Mouse (Mus musculus) neural tube, embryonic 11.5 days (tissue): ENCODE results near the gene Tmem94. TPM values are rescaled to one million over a fixed set of nuclear protein-coding genes. Genes with fewer than 3 reads are reported as not detected.

Source experiments
- ATAC-seq: fragments of 200-750 bp; cut with Nextera tagmentation; 2 replicates; pipeline ENCODE4 v1.8.0; 2017; ENCODE audit warnings: moderate number of reproducible peaks, mild to moderate bottlenecking, moderate TSS enrichment, moderate library complexity; ENCODE audit not compliant: insufficient read depth, low FRiP score, low TSS enrichment
- DNase-seq: peaks from one replicate; pipeline ENCODE4 v3.0.0-alpha.2; 2015; ENCODE audit warnings: low spot score
- H3K27ac ChIP-seq: fragments of 300-500 bp; sonication (generic); 2 replicates; pipeline ENCODE4 v1.5.1; 2014; ENCODE audit warnings: low read depth, mild to moderate bottlenecking, low read length
- H3K27me3 ChIP-seq: fragments of 300-500 bp; sonication (generic); 2 replicates; pipeline ENCODE4 v1.6.1; 2014; ENCODE audit warnings: mild to moderate bottlenecking, low read length, mixed read lengths; ENCODE audit not compliant: control insufficient read depth, insufficient read depth
- H3K36me3 ChIP-seq: fragments of 300-500 bp; sonication (generic); 2 replicates; pipeline ENCODE4 v1.6.1; 2014; ENCODE audit warnings: mild to moderate bottlenecking, low read length, moderate library complexity, mixed read lengths; ENCODE audit not compliant: control insufficient read depth, insufficient read depth
- H3K4me1 ChIP-seq: fragments of 300-500 bp; sonication (generic); 2 replicates; pipeline ENCODE4 v1.6.1; 2014; ENCODE audit warnings: low read length, mixed read lengths; ENCODE audit not compliant: control insufficient read depth, insufficient read depth
- H3K4me2 ChIP-seq: fragments of 300-500 bp; sonication (generic); 2 replicates; pipeline ENCODE4 v1.6.1; 2014; ENCODE audit warnings: low read depth, mild to moderate bottlenecking, moderate library complexity
- H3K4me3 ChIP-seq: fragments of 300-500 bp; sonication (generic); 2 replicates; pipeline ENCODE4 v1.5.1; 2014; ENCODE audit warnings: low read depth, low read length
- H3K9ac ChIP-seq: fragments of 300-500 bp; sonication (generic); 2 replicates; pipeline ENCODE4 v1.6.1; 2014; ENCODE audit warnings: mild to moderate bottlenecking, low read length
- H3K9me3 ChIP-seq: fragments of 300-500 bp; sonication (generic); 2 replicates; pipeline ENCODE4 v1.6.1; 2016; ENCODE audit warnings: low read length; ENCODE audit not compliant: control insufficient read depth
- WGBS: fragments of 180-500 bp; shearing (Covaris S2); extraction: QIAGEN DNeasy Blood & Tissue Kit; methylation state at CpG from one replicate; pipeline ENCODE4 v1.1.7; 2014; 5-methylcytosine and 5-hydroxymethylcytosine counted together
- polyA plus RNA-seq: library from polyadenylated mRNA; unstranded; fragments of >200 nt; fragmentation: Nextera tagmentation; extraction: Ambion mirVana; gene quantifications from 2 replicates; pipeline ENCODE4 v1.2.1, GENCODE M21; 2014

Tmem94 gene
- polyA plus RNA-seq, 1 experiment from 2014 or later: 18.6 TPM

DNA sequence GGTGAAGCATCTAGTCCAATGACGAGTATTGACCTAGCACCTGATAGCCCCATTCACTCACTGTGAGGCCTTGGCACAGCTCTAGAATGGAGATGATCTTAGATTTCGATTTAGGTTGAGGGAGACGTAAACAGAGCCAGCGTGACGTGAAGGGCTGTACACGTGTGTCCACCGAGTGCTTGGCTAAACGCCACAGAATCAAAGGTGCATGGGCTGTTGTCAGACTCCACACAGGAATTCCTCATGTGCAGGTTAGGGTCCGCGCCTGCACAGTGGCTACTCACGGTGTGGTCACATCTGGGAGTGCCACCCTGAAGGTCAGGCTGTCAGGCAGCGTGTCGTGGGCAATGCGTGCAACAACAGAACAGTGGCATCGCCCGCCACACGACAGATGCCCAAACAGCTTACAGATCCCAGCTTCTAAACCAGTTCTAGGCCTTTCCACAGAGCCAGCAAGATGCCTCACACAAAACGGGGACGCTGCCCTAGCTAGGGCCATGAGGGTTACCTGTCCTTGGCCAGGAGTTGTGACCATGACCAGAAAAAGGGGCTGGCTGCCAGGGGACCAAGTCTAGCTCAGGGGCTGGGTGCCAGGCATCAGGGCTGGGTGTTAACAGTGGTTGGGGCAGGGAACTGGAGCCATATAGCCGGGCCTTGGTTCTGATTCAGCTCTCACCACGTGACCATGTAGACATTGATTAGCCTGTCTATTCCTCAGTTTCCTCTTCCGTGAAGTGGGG, 72.5 kb downstream of the Tmem94 start:
- Histone ChIP-seq H3K4me2 (no peak overlapping the region), H3K4me3 (no peak overlapping the region), H3K9ac (no peak overlapping the region), H3K27ac (no peak overlapping the region), H3K4me1 (peaks cover 20% of the 10 kb centered on the region), H3K27me3 (no peaks in the 10 kb centered on the region), H3K36me3 (no peaks in the 10 kb centered on the region), H3K9me3 (no peaks in the 10 kb centered on the region)
- 95% methylated on average over 22 of the region's 22 CpGs for WGBS
- DNase-seq (no peak), ATAC-seq (no peak)

DNA sequence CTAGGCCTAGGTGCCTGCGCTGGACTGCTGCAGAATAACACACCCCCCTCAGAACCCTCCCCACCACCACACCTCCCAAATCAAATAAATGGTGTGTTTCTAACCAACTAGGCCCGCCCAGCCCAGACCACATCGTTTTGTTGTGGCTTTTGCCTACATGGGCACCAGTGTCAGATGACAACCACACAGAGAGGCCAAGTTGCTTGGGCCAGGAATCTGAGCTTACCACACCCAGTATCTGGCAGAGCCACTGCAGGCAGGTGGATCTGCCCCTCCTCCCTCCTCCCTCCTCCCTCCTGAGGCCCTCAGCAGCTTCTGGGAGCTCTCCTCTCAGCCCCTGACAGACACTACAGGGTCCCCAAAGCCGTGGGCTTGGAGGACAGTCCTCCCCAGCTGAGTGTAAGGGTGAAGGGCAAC, 73.7 kb downstream of the Tmem94 start:
- peaks cover 10% of the 10 kb centered on the region; the same call in 1 of the 2 replicates for H3K4me1 ChIP-seq

DNA sequence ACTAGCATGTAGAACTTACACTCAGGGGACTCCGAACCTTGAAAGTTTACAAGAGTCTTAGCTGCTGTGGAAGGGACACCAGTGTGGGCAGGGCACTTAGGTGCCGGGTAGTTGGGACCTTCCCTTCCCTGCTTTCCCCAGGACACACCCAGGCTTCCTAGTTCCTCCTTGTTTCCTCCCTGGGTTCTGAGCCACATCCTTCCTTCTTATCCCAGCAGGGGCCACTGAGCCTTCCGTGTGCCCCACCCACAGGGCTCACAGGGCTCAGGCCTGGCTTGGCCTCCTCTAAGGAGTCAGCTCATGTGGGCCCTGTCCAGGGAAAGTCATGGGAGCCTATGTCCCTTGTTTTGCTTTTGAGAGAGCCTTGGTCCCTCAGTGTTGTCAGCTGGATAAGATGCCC, 74.5 kb downstream of the Tmem94 start:
- H3K4me2 ChIP-seq: no peak overlapping the region
- no peaks in the 10 kb centered on the region for H3K27me3 ChIP-seq
- DNase-seq: no peak
- H3K4me1 ChIP-seq: peaks cover 10% of the 10 kb centered on the region; the same call in 1 of the 2 replicates
- 0 out of 2 replicates have a peak overlapping the region, but pooled peaks have one; percentile 18 for H3K9ac ChIP-seq
- H3K27ac ChIP-seq: no peak overlapping the region
- WGBS: 77% methylated on average over 3 of the region's 3 CpGs
- no peaks in the 10 kb centered on the region for H3K9me3 ChIP-seq
- H3K4me3 ChIP-seq: no peak overlapping the region
- H3K36me3 ChIP-seq: no peaks in the 10 kb centered on the region
- no peak for ATAC-seq

More for the DNA sequence above, 73.7 kb downstream of the Tmem94 start:
- Histone ChIP-seq H3K9me3 (no peaks in the 10 kb centered on the region), H3K4me3 (no peak overlapping the region), H3K27ac (no peak overlapping the region), H3K36me3 (no peaks in the 10 kb centered on the region), H3K27me3 (no peaks in the 10 kb centered on the region), H3K4me2 (no peak overlapping the region), H3K9ac (no peak overlapping the region)
- DNase-seq (no peak), ATAC-seq (no peak)
- WGBS: 48% methylated on average over 4 of the region's 4 CpGs

DNA sequence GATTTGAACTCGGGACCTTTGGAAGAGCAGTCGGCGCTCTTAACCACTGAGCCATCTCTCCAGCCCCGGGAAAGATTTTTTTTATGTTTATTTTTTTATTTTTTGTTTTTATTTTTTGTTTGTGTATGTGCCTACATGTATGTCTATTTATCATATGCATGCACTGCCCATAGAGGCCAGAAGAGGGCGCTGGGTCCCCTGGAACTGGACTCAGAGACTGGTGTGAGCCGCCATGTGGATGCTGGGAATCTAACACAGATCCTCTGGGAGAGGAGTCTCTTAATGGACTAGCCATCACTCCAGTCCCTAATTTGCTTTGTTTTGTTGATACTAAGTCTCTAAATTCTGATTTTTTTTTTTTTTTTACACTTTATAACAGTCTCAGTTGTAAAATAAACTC, 75.8 kb downstream of the Tmem94 start:
- DNase-seq (no peak), ATAC-seq (no peak)
- H3K9me3 ChIP-seq: no peaks in the 10 kb centered on the region
- no peaks in the 10 kb centered on the region for H3K36me3 ChIP-seq
- H3K4me2 ChIP-seq: no peak overlapping the region
- no peak overlapping the region for H3K9ac ChIP-seq
- WGBS: 86% methylated on average over 6 of the region's 6 CpGs
- peaks cover 10% of the 10 kb centered on the region; the same call in 1 of the 2 replicates for H3K4me1 ChIP-seq
- no peak overlapping the region for H3K4me3 ChIP-seq
- no peak overlapping the region for H3K27ac ChIP-seq
- H3K27me3 ChIP-seq: no peaks in the 10 kb centered on the region

DNA sequence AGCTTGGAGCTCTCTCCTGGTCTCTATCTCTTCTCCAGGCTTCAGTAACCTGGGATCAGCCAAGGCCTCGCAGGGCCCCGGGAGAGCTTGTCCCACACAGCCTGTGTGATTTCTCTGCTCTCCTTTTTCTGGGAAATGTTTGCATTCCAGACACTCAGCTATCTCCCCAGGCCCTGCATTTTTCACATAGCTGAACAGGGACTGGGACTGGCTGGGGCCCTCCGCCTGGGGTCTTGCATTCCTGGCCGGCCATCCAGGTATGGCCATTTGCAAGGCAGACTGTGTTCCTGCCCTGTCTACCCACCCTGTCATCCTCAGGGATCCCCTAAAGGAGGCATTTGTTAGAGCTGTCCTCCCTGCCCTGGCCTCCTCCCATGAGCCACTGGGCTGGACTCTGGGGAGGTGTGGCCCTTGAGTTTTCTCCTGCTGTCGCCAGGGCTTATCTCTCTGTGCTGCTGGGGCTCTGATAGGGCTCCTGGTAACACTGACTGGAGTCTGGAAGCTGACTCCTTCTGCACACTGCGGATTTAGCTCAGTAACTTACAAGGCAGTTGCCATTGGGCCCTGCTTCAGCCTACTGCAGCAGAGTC, 76.8 kb downstream of the Tmem94 start:
- no peak overlapping the region for H3K4me2 ChIP-seq
- DNase-seq (no peak), ATAC-seq (no peak)
- no peaks in the 10 kb centered on the region for H3K27me3 ChIP-seq
- H3K9me3 ChIP-seq: no peaks in the 10 kb centered on the region
- H3K36me3 ChIP-seq: no peaks in the 10 kb centered on the region
- H3K27ac ChIP-seq: peak overlapping the region; percentile 39; the same call in 1 of the 2 replicates
- H3K4me1 ChIP-seq: peaks cover 10% of the 10 kb centered on the region; the same call in 1 of the 2 replicates
- 34% methylated on average over 6 of the region's 6 CpGs for WGBS
- no peak overlapping the region for H3K9ac ChIP-seq
- no peak overlapping the region for H3K4me3 ChIP-seq

DNA sequence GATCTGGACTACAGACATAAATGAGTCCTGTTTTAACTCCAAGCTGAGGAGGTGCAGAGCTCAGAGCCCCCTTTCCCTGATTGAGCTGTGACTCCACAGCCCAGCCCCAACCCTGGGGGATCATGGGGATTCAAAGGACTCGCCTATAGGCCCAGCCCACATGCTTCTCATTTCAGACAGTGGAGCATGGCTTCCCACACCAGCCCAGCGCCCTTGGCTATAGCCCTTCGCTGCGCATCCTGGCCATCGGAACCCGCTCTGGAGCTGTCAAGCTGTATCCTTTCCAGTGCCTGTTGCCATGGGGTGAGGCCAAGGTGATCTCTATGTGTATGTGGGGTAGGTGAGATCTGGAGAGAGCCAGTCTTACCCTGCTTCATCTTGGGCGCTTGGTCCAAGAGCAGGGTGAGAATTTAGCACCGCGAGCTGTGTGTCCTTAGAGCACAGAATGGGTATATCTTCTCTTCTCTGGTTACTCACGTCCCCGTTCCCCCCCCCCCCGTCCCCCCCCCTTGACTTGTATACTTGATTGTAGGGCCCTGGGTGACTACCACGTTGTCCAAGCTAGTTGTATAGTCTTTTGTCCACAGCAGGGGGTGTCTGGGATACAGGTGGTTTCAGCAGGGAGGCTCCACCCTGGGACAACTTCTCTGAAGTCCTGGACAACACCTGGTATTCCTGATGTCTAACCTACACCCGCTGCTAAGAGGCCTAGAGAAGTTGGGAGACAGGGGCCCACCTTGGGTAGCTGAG, 78.1 kb downstream of the Tmem94 start:
- H3K9me3 ChIP-seq: no peaks in the 10 kb centered on the region
- no peak overlapping the region for H3K27ac ChIP-seq
- no peak overlapping the region for H3K4me2 ChIP-seq
- 82% methylated on average over 12 of the region's 14 CpGs for WGBS
- no peaks in the 10 kb centered on the region for H3K36me3 ChIP-seq
- H3K27me3 ChIP-seq: no peaks in the 10 kb centered on the region
- no peak overlapping the region for H3K9ac ChIP-seq
- peaks cover 10% of the 10 kb centered on the region; the same call in 1 of the 2 replicates for H3K4me1 ChIP-seq
- ATAC-seq: no peak
- no peak for DNase-seq
- H3K4me3 ChIP-seq: no peak overlapping the region

DNA sequence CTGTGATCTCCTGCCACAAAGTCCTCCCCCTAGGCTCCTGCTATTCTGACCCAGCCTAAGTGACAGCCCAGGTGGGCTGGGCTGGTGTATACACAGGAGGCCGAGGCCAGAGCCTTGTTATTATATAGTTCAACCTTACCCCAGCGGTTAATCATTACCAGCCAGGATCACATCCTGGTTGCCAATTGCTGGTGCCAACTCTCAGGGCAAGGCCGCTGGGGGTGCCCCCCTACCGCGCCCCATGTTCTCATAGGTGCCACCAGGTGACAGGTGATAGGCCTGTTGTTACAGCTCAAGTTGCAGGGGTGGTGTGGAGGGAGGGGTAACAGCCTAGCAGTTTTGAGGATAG, 78.6 kb downstream of the Tmem94 start:
- 93% methylated on average over 5 of the region's 5 CpGs for WGBS
- Histone ChIP-seq H3K4me3 (no peak overlapping the region), H3K27ac (no peak overlapping the region), H3K4me2 (no peak overlapping the region), H3K4me1 (peaks cover 10% of the 10 kb centered on the region; the same call in 1 of the 2 replicates), H3K27me3 (no peaks in the 10 kb centered on the region), H3K36me3 (no peaks in the 10 kb centered on the region), H3K9ac (no peak overlapping the region), H3K9me3 (no peaks in the 10 kb centered on the region)
- DNase-seq (no peak), ATAC-seq (no peak)

DNA sequence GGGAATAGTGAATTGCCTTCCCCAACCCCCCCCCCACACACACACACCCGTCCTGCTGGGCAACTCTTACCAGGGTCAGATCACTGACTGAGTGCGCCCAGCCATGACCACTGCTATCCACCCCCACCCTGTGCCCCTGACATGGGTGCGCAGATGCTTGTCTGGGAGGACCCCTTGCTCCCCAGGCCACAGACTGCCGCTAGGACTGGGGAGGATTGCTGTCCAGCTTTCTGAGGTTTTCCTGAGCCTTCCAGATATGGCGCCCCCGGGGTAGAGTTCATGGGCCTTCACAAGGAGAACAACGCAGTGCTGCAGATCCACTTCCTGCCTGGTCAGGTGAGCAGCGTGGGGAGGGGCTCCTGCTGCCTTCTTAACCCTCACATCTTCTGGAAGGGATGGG, 79.0 kb downstream of the Tmem94 start:
- H3K4me1 ChIP-seq: peaks cover 10% of the 10 kb centered on the region; the same call in 1 of the 2 replicates
- DNase-seq: no peak
- H3K27ac ChIP-seq: no peak overlapping the region
- no peak overlapping the region for H3K4me2 ChIP-seq
- no peaks in the 10 kb centered on the region for H3K9me3 ChIP-seq
- no peaks in the 10 kb centered on the region for H3K36me3 ChIP-seq
- H3K27me3 ChIP-seq: no peaks in the 10 kb centered on the region
- ATAC-seq: no peak
- 80% methylated on average over 8 of the region's 8 CpGs for WGBS
- H3K4me3 ChIP-seq: no peak overlapping the region
- H3K9ac ChIP-seq: no peak overlapping the region
